Mouse (Mus musculus) forebrain, embryonic 14.5 days (tissue): ENCODE measurements at regions not wholly inside any gene's neighbourhood (a gene's known extent, or its start where the extent isn't known, plus 50 kb on each side); places are given as distances from the start of the nearest gene placed in this dataset.

Experiments
- ATAC-seq: fragments of 200-750 bp; cut with Nextera tagmentation; 2 replicates; pipeline ENCODE4 v1.8.0; 2017; ENCODE audit warnings: mild to moderate bottlenecking, moderate library complexity
- DNase-seq: peaks from one replicate; pipeline ENCODE4 v3.0.0-alpha.2; 2015; ENCODE audit warnings: low spot score
- H3K27ac ChIP-seq: fragments of 300-500 bp; sonication (generic); 2 replicates; pipeline ENCODE4 v1.5.1; 2014; ENCODE audit warnings: low read depth, mild to moderate bottlenecking, control low read depth, low read length, moderate library complexity
- H3K27me3 ChIP-seq: fragments of 300-500 bp; sonication (generic); replicated peaks from 2 replicates; pipeline ENCODE4 v1.6.1; 2014; ENCODE audit warnings: low read length, control low read depth, mixed read lengths; ENCODE audit not compliant: control insufficient read depth, insufficient read depth
- H3K36me3 ChIP-seq: fragments of 300-500 bp; sonication (generic); 2 replicates; pipeline ENCODE4 v1.6.1; 2014; ENCODE audit warnings: low read length, control low read depth; ENCODE audit not compliant: control insufficient read depth, insufficient read depth
- H3K4me1 ChIP-seq: fragments of 300-500 bp; sonication (generic); 2 replicates; pipeline ENCODE4 v1.6.1; 2014; ENCODE audit warnings: antibody characterized with exemption, low read length, control low read depth; ENCODE audit not compliant: control insufficient read depth, insufficient read depth
- H3K4me2 ChIP-seq: fragments of 300-500 bp; sonication (generic); 2 replicates; pipeline ENCODE4 v1.6.1; 2014; ENCODE audit warnings: mild to moderate bottlenecking, control low read depth, low read length
- H3K4me3 ChIP-seq: fragments of 300-500 bp; sonication (generic); 2 replicates; pipeline ENCODE4 v1.5.1; 2014; ENCODE audit warnings: low read depth, low read length, control low read depth
- H3K9ac ChIP-seq: fragments of 300-500 bp; sonication (generic); 2 replicates; pipeline ENCODE4 v1.6.1; 2014; ENCODE audit warnings: mild to moderate bottlenecking, low read length, control low read depth, moderate library complexity
- H3K9me3 ChIP-seq: fragments of 300-500 bp; sonication (generic); replicated peaks from 2 replicates; pipeline ENCODE4 v1.6.1; 2016; ENCODE audit warnings: low read length, control low read depth, mixed read lengths; ENCODE audit not compliant: control insufficient read depth
- WGBS: fragments of 180-500 bp; shearing (Covaris S2); extraction: QIAGEN DNeasy Blood & Tissue Kit; methylation state at CpG from one replicate; pipeline ENCODE4 v1.1.7; 2014; 5-methylcytosine and 5-hydroxymethylcytosine counted together

- 38% methylated on average over 2 of the region's 2 CpGs for WGBS
- H3K36me3 ChIP-seq = no peaks in the 10 kb centered on the region
- DNase-seq (no peak), ATAC-seq (no peak)
- no peak overlapping the region for H3K4me3 ChIP-seq
- H3K4me1 ChIP-seq = peaks cover 4% of the 10 kb centered on the region; the same call in 1 of the 2 replicates
- H3K4me2 ChIP-seq = no peak overlapping the region
- H3K9ac ChIP-seq = no peak overlapping the region
- H3K9me3 ChIP-seq = no peaks in the 10 kb centered on the region
- H3K27ac ChIP-seq = no peak overlapping the region
- no peaks in the 10 kb centered on the region for H3K27me3 ChIP-seq
These were observed 166.1 kb downstream of the Qdpr start for GRCm38 (mm10) chr5:45283908-45284415.

GRCm38 (mm10) chr5:45282207-45282930, 167.7 kb downstream of the Qdpr start:
- DNase-seq = peak; percentile 46
- H3K4me3 ChIP-seq = no peak overlapping the region
- no peak overlapping the region for H3K4me2 ChIP-seq
- no peaks in the 10 kb centered on the region for H3K27me3 ChIP-seq
- H3K27ac ChIP-seq = no peak overlapping the region
- peaks cover 6% of the 10 kb centered on the region; the same call in 1 of the 2 replicates for H3K4me1 ChIP-seq
- ATAC-seq = peak; percentile 40; the same call in 1 of the 2 replicates
- no peaks in the 10 kb centered on the region for H3K9me3 ChIP-seq
- 25% methylated on average over 9 of the region's 9 CpGs for WGBS
- no peak overlapping the region for H3K9ac ChIP-seq
- H3K36me3 ChIP-seq = no peaks in the 10 kb centered on the region

- Histone ChIP-seq H3K9ac (no peak overlapping the region), H3K27ac (no peak overlapping the region)
- ATAC-seq = peak; percentile 90
These were observed 171.5 kb downstream of the Qdpr start for GRCm38 (mm10) chr5:45278571-45278970.

GRCm38 (mm10) chr5:45278005-45278432, 172.0 kb downstream of the Qdpr start:
- H3K27ac ChIP-seq = no peak overlapping the region
- no peaks in the 10 kb centered on the region for H3K36me3 ChIP-seq
- no peaks in the 10 kb centered on the region for H3K27me3 ChIP-seq
- H3K4me2 ChIP-seq = peak overlapping the region; percentile 56
- H3K4me3 ChIP-seq = peak overlapping the region; percentile 17; the same call in 1 of the 2 replicates
- H3K9me3 ChIP-seq = no peaks in the 10 kb centered on the region
- under 1% methylated on average over 10 of the region's 10 CpGs for WGBS
- peak; percentile 51 for ATAC-seq
- H3K4me1 ChIP-seq = peaks cover 6% of the 10 kb centered on the region; the same call in 1 of the 2 replicates
- H3K9ac ChIP-seq = peak overlapping the region; percentile 53; the same call in 1 of the 2 replicates
- DNase-seq = peak; percentile 46

More at GRCm38 (mm10) chr5:45278571-45278970, 171.5 kb downstream of the Qdpr start:
- H3K36me3 ChIP-seq = no peaks in the 10 kb centered on the region
- H3K4me1 ChIP-seq = peaks cover 6% of the 10 kb centered on the region; the same call in 1 of the 2 replicates
- H3K27me3 ChIP-seq = no peaks in the 10 kb centered on the region
- H3K4me3 ChIP-seq = peak overlapping the region; percentile 17; the same call in 1 of the 2 replicates
- H3K4me2 ChIP-seq = peak overlapping the region; percentile 56
- H3K9me3 ChIP-seq = no peaks in the 10 kb centered on the region
- peak; percentile 96 for DNase-seq
- under 1% methylated on average over 9 of the region's 9 CpGs for WGBS

- DNase-seq = peak; percentile 60
- peak; percentile 77; the same call in 1 of the 2 replicates for ATAC-seq
- Histone ChIP-seq H3K4me1 (0 out of 2 replicates have a peak, but pooled peaks cover 2% of the 10 kb centered on the region), H3K27ac (peak overlapping the region; percentile 60; the same call in 1 of the 2 replicates), H3K9ac (no peak overlapping the region), H3K4me3 (no peak overlapping the region), H3K9me3 (no peaks in the 10 kb centered on the region), H3K4me2 (no peak overlapping the region), H3K36me3 (no peaks in the 10 kb centered on the region), H3K27me3 (no peaks in the 10 kb centered on the region)
- WGBS = 49% methylated on average over 3 of the region's 3 CpGs
These were observed 179.4 kb downstream of the Qdpr start for GRCm38 (mm10) chr5:45270679-45271078.

GRCm38 (mm10) chr5:45269391-45269790, 180.6 kb downstream of the Qdpr start:
- no peak for ATAC-seq

GRCm38 (mm10) chr5:45266914-45267313, 183.1 kb downstream of the Qdpr start:
- peak; percentile 54 for DNase-seq
- no peak overlapping the region for H3K9ac ChIP-seq
- H3K4me3 ChIP-seq = no peak overlapping the region
- no peaks in the 10 kb centered on the region for H3K9me3 ChIP-seq
- no peak overlapping the region for H3K27ac ChIP-seq
- no peak overlapping the region for H3K4me2 ChIP-seq
- no peaks in the 10 kb centered on the region for H3K36me3 ChIP-seq
- peak; percentile 48; the same call in 1 of the 2 replicates for ATAC-seq
- 0 out of 2 replicates have a peak, but pooled peaks cover 2% of the 10 kb centered on the region for H3K4me1 ChIP-seq
- H3K27me3 ChIP-seq = no peaks in the 10 kb centered on the region
- WGBS = 18% methylated on average over 5 of the region's 5 CpGs

More at GRCm38 (mm10) chr5:45269391-45269790, 180.6 kb downstream of the Qdpr start:
- Histone ChIP-seq H3K4me1 (0 out of 2 replicates have a peak, but pooled peaks cover 2% of the 10 kb centered on the region), H3K9ac (no peak overlapping the region), H3K27me3 (no peaks in the 10 kb centered on the region), H3K4me2 (no peak overlapping the region), H3K9me3 (no peaks in the 10 kb centered on the region), H3K4me3 (no peak overlapping the region), H3K27ac (no peak overlapping the region), H3K36me3 (no peaks in the 10 kb centered on the region)
- WGBS = 92% methylated on average over 5 of the region's 5 CpGs
- DNase-seq = no peak

GRCm38 (mm10) chr5:45258486-45258885, 191.6 kb downstream of the Qdpr start:
- ATAC-seq (no peak), DNase-seq (no peak)
- Histone ChIP-seq H3K27ac (no peak overlapping the region), H3K4me2 (no peak overlapping the region), H3K36me3 (no peaks in the 10 kb centered on the region), H3K4me3 (no peak overlapping the region), H3K9ac (no peak overlapping the region), H3K4me1 (no peaks in the 10 kb centered on the region), H3K9me3 (no peaks in the 10 kb centered on the region), H3K27me3 (no peaks in the 10 kb centered on the region)
- WGBS = 92% methylated on average over 1 of the region's 1 CpGs
